Mouse (Mus musculus) hindbrain, embryonic 14.5 days (tissue): ENCODE results near the gene Eif1b. TPM values are rescaled to one million over a fixed set of nuclear protein-coding genes. Genes with fewer than 3 reads are reported as not detected.

Experiments used
- ATAC-seq: fragments of 200-750 bp; cut with Nextera tagmentation; 2 replicates; pipeline ENCODE4 v1.8.0; 2017; ENCODE audit warnings: moderate number of reproducible peaks, mild to moderate bottlenecking, moderate TSS enrichment, moderate library complexity; ENCODE audit not compliant: low FRiP score
- DNase-seq: peaks from one replicate; pipeline ENCODE4 v3.0.0-alpha.2; 2015; ENCODE audit warnings: low spot score
- H3K27ac ChIP-seq: fragments of 300-500 bp; sonication (generic); 2 replicates; pipeline ENCODE4 v1.5.1; 2014; ENCODE audit warnings: mild to moderate bottlenecking, moderate library complexity
- H3K27me3 ChIP-seq: fragments of 300-500 bp; sonication (generic); 2 replicates; pipeline ENCODE4 v1.6.1; 2014; ENCODE audit warnings: mild to moderate bottlenecking, low read length, mixed read lengths; ENCODE audit not compliant: control insufficient read depth, insufficient read depth
- H3K36me3 ChIP-seq: fragments of 300-500 bp; sonication (generic); replicated peaks from 2 replicates; pipeline ENCODE4 v1.6.1; 2014; ENCODE audit not compliant: control insufficient read depth, insufficient read depth
- H3K4me1 ChIP-seq: fragments of 300-500 bp; sonication (generic); replicated peaks from 2 replicates; pipeline ENCODE4 v1.6.1; 2014; ENCODE audit warnings: antibody characterized with exemption, low read length, mixed read lengths; ENCODE audit not compliant: control insufficient read depth, insufficient read depth
- H3K4me2 ChIP-seq: fragments of 300-500 bp; sonication (generic); replicated peaks from 2 replicates; pipeline ENCODE4 v1.6.1; 2014; ENCODE audit warnings: mild to moderate bottlenecking, moderate library complexity
- H3K4me3 ChIP-seq: fragments of 300-500 bp; sonication (generic); replicated peaks from 2 replicates; pipeline ENCODE4 v1.5.1; 2014; ENCODE audit warnings: mild to moderate bottlenecking, low read length
- H3K9ac ChIP-seq: fragments of 300-500 bp; sonication (generic); 2 replicates; pipeline ENCODE4 v1.6.1; 2014
- H3K9me3 ChIP-seq: fragments of 300-500 bp; sonication (generic); 2 replicates; pipeline ENCODE4 v1.6.1; 2016; ENCODE audit warnings: low read length; ENCODE audit not compliant: control insufficient read depth
- WGBS: fragments of 180-500 bp; shearing (Covaris S2); extraction: QIAGEN DNeasy Blood & Tissue Kit; methylation state at CpG from one replicate; pipeline ENCODE4 v1.1.7; 2014; 5-methylcytosine and 5-hydroxymethylcytosine counted together
- polyA plus RNA-seq: library from polyadenylated mRNA; unstranded; fragments of >200 nt; fragmentation: Nextera tagmentation; extraction: Ambion mirVana; gene quantifications from 2 replicates; pipeline ENCODE4 v1.2.1, GENCODE M21; 2014

The Eif1b gene
- 323 TPM in 2 replicates for polyA plus RNA-seq

DNA sequence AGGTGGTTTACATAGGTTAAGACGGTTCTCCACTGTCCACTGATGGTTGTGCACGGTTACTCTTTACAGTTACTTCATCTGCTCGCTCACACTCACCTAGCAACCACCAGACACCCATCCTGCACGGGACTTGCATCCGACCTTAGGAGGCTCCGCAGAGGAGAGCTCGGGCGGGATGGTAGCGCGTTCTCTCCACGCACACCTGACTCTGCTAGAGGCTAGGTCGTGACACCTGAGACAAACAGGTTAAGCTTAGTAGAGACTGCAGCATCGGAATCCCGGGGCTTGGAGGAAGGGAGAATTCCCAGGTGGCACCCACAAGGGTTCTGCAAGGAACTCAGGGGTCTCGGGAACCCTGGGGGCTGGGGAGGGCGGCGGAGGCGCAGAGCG, at the start of gene Eif1b:
Gene Eif1b, plus strand, starts transcription at position 223 of the 390 bp plus-strand sequence.
- Histone ChIP-seq H3K9ac (peak within 1 kb of the TSS; percentile 98), H3K27ac (peak within 1 kb of the TSS; percentile 91), H3K4me2 (peak within 1 kb of the TSS; percentile 81), H3K27me3 (no peaks in the 10 kb centered on the region), H3K36me3 (peaks cover 28% of the 10 kb centered on the region), H3K4me1 (peaks cover 8% of the 10 kb centered on the region), H3K9me3 (no peaks in the 10 kb centered on the region), H3K4me3 (peak within 1 kb of the TSS; percentile 86)
- no peak for DNase-seq
- peak; percentile 42 for ATAC-seq
- 2% methylated on average over 19 of the region's 19 CpGs for WGBS

DNA sequence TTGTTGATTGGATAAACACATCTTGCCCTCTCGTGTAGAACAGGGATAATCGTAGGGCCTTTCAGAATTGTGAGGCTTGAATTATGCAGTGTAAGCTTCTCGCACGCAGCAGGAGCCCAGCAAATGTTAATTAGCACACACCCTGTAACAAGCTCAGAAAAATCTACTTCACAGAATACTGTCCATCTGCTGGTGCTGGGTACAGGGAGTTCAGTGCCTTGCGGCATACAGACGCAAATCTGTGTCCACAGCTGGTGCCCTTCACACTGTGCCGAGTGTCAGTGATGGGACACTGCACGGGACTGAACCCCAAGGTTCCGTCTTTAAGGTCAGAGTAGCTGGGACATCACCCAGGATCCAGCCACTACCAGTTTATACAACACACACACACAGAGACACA, 47.4 kb upstream of the Eif1b start:
- Histone ChIP-seq H3K36me3 (no peaks in the 10 kb centered on the region), H3K27me3 (no peaks in the 10 kb centered on the region), H3K9ac (no peak overlapping the region), H3K9me3 (no peaks in the 10 kb centered on the region), H3K27ac (no peak overlapping the region), H3K4me3 (no peak overlapping the region), H3K4me2 (no peak overlapping the region), H3K4me1 (no peaks in the 10 kb centered on the region)
- whole genome bisulfite sequencing = 71% methylated on average over 9 of the region's 9 CpGs
- ATAC-seq (no peak), DNase-seq (no peak)

DNA sequence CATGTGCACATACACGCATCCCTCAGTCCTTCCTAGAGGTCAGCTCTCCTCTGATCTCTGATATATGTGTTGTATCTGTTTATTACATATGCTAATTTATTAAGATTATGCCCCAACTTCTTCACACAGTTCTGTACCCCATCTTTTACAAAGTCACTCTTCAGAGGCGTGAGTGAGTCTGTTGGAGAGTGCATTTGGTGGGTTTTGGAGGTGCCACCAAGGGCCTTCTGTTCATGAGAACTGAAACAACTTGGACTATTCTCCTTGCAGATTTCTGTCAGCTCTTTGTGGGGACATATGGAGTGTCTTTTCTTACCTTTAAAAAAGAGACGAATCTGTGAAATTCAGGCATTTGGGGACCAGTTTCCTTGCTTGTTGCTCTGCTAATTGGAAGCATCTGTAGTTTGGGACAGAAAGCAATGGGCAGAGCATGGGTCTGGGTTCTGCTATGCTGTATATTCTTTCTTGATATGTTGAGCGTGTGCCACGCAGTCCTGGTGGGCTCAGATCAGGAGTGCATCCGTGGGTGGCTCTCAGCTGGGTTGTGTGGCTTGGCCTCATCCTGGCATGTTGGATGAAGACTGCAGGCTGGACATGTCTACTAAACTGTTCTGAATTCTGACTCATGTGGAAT, 42.2 kb upstream of the Eif1b start:
- no peaks in the 10 kb centered on the region for H3K4me1 ChIP-seq
- H3K4me3 ChIP-seq = no peak overlapping the region
- ATAC-seq (no peak), DNase-seq (no peak)
- WGBS = 85% methylated on average over 6 of the region's 6 CpGs
- no peak overlapping the region for H3K4me2 ChIP-seq
- no peaks in the 10 kb centered on the region for H3K9me3 ChIP-seq
- no peak overlapping the region for H3K27ac ChIP-seq
- no peaks in the 10 kb centered on the region for H3K36me3 ChIP-seq
- H3K9ac ChIP-seq = no peak overlapping the region
- no peaks in the 10 kb centered on the region for H3K27me3 ChIP-seq

DNA sequence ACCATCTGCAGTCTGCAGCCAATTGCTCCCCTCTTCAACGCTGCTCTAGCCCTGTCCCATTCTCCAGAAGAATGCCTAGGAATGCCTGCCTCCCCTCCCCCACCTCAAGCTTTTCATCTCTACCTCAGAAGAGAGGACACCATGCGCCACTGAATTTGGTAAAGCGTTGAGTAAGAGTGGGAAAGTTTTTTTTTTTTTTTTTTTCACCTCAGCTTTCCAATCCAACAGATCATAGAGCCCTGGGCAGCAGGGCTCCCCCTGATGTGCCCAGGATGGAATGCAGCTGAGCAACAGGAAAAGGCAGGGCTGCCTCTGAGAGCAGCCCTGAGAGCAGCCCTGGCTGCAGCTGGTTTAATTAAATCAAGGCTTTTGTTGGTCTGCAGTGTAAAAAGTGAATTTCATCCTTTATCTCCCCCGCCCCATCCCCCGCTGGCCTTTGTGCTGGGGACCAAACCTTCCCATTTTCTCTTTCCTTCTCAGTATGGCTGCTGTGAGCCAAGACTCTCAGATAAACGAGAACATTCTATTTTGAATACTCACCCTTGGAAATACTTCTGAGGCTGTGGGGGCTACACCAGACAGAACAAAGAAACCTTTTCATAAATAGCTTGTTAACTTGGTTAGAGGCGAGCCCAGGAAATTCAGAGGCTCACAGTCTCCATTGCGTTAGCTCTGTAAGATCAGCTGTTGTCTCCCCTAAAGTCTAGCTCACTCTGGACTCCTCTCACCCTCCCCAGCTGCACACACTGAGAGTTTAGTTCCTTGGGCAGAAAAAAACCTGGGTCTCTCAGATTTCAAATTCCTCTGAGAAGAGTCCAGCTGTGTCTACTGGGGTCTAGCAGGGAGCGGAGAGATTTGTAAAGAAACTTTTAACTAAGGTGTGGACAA, 36.0 kb upstream of the Eif1b start:
- no peak for DNase-seq
- H3K4me3 ChIP-seq = no peak overlapping the region
- no peak overlapping the region for H3K4me2 ChIP-seq
- H3K27me3 ChIP-seq = no peaks in the 10 kb centered on the region
- H3K4me1 ChIP-seq = peaks cover 9% of the 10 kb centered on the region; the same call in 1 of the 2 replicates
- WGBS = 12% methylated on average over 9 of the region's 9 CpGs
- no peaks in the 10 kb centered on the region for H3K9me3 ChIP-seq
- H3K9ac ChIP-seq = no peak overlapping the region
- H3K36me3 ChIP-seq = no peaks in the 10 kb centered on the region
- ATAC-seq = peak; percentile 65; the same call in 1 of the 2 replicates
- H3K27ac ChIP-seq = peak overlapping the region; percentile 14; the same call in 1 of the 2 replicates

DNA sequence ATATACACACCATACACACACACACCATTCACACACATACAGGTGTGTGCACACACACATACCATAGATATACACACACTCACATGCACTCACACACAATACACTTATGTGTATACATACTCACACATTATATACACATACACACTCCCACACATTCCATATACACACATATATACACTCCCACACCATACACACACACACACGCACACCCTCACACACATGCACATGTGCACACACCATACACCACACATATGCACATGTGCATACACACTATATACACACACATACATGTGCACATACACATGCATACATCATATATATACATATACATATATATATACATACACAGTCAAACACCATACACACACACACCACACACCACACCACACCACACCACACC, 21.6 kb upstream of the Eif1b start:
- H3K4me2 ChIP-seq = no peak overlapping the region
- 93% methylated on average over 1 of the region's 1 CpGs for WGBS
- H3K27ac ChIP-seq = no peak overlapping the region
- no peaks in the 10 kb centered on the region for H3K27me3 ChIP-seq
- H3K9ac ChIP-seq = no peak overlapping the region
- no peaks in the 10 kb centered on the region for H3K36me3 ChIP-seq
- DNase-seq (no peak), ATAC-seq (no peak)
- no peak overlapping the region for H3K4me3 ChIP-seq
- H3K4me1 ChIP-seq = no peaks in the 10 kb centered on the region
- H3K9me3 ChIP-seq = no peaks in the 10 kb centered on the region

DNA sequence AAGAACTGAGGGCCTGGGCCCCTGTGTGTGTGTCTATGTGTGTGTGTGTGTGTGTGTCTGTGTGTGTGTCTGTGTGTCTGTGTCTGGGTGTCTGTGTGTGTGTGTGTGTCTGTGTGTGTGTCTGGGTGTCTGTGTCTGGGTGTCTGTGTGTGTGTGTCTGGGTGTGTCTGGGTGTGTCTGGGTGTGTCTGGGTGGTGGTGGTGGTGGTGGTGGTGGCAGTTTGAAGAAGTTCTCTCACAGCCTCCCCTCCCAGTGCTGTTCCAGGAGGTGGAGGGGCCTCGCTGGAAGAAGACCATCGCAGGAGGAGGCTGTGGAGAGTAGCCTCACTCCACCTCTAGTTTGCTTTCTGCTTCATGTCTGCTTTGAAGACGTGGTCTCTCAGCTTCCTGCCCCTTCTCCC, 10.4 kb upstream of the Eif1b start:
- H3K4me3 ChIP-seq = no peak overlapping the region
- H3K27ac ChIP-seq = no peak overlapping the region
- H3K36me3 ChIP-seq = no peaks in the 10 kb centered on the region
- H3K9me3 ChIP-seq = no peaks in the 10 kb centered on the region
- WGBS = 86% methylated on average over 3 of the region's 3 CpGs
- H3K4me1 ChIP-seq = 0 out of 2 replicates have a peak, but pooled peaks cover 7% of the 10 kb centered on the region
- no peak overlapping the region for H3K4me2 ChIP-seq
- DNase-seq (no peak), ATAC-seq (no peak)
- no peak overlapping the region for H3K9ac ChIP-seq
- H3K27me3 ChIP-seq = no peaks in the 10 kb centered on the region

DNA sequence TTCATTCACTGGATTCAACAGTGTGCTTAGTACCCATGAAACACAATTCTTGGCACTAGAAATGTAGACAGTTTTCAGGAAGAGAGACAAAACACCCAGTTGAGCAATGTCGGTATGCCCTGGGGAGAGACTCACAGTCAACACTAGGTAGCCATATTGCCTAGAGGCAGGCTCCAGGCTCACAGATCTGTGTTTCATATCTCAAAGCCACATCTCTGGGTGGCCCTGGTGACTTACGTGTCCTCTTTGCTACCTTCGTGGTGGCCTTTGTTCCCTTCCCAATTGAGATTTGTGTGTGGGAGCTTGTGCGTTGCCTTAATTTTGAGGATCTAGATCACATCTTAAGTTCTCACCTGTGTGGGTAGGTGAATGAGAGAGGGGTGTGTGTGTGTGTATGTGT, 9.7 kb upstream of the Eif1b start:
- H3K36me3 ChIP-seq = no peaks in the 10 kb centered on the region

DNA sequence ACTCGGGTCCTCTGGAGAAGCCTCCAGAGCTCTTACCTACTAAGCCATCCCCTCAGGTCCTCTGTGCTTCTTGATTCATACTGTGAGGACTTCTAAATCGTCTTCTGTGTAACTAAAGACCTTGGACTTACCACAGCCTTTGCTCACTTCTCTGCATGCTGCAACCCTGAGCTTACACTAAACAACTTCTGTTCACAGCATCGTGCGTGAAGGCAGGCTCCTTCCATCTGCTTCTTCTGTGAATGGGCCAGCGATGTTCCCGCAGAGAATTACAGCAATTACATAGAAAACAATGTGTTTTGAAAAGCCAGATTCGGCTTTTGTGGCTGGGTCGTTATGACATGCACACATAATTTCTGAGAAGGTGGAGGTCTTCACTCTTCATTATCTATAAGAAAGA, 8.9 kb upstream of the Eif1b start:
- Histone ChIP-seq H3K4me3 (no peak overlapping the region), H3K9ac (no peak overlapping the region), H3K4me2 (no peak overlapping the region), H3K36me3 (no peaks in the 10 kb centered on the region), H3K27me3 (no peaks in the 10 kb centered on the region), H3K4me1 (0 out of 2 replicates have a peak, but pooled peaks cover 5% of the 10 kb centered on the region), H3K27ac (no peak overlapping the region), H3K9me3 (no peaks in the 10 kb centered on the region)
- no peak for ATAC-seq
- no peak for DNase-seq
- WGBS = 73% methylated on average over 8 of the region's 8 CpGs

More for the DNA sequence above, 9.7 kb upstream of the Eif1b start:
- no peak for DNase-seq
- Histone ChIP-seq H3K27me3 (no peaks in the 10 kb centered on the region), H3K9ac (no peak overlapping the region), H3K4me3 (no peak overlapping the region), H3K4me2 (no peak overlapping the region), H3K9me3 (no peaks in the 10 kb centered on the region), H3K27ac (no peak overlapping the region), H3K4me1 (0 out of 2 replicates have a peak, but pooled peaks cover 7% of the 10 kb centered on the region)
- WGBS = 93% methylated on average over 4 of the region's 4 CpGs
- ATAC-seq = no peak

DNA sequence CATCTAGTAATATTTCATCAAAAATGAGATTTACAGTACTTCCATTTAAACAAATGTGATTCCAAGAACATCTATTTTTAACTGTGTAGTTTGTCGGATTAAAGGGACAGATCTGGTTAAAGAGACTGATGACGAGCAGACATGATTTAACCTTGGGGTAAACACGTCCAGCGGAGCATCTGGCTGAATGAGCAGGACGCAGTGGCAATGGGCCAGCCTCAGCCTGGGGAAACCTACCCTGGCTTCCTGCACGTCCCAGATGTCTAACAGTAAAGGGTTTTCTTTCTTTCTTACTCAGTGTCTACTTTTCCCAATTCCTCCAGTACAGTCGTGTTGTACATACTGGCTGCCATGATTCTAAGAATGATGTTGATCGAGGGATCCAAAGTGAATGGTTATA, 5.0 kb upstream of the Eif1b start:
- no peak for DNase-seq
- ATAC-seq = no peak
- H3K36me3 ChIP-seq = no peaks in the 10 kb centered on the region
- H3K4me2 ChIP-seq = no peak overlapping the region
- no peaks in the 10 kb centered on the region for H3K9me3 ChIP-seq
- H3K27me3 ChIP-seq = no peaks in the 10 kb centered on the region
- H3K9ac ChIP-seq = no peak overlapping the region
- H3K4me3 ChIP-seq = no peak overlapping the region
- no peak overlapping the region for H3K27ac ChIP-seq
- H3K4me1 ChIP-seq = no peaks in the 10 kb centered on the region
- WGBS = 83% methylated on average over 8 of the region's 8 CpGs
